Mouse (Mus musculus) embryonic fibroblast, embryonic 13.5 days (primary cell): Measurements from ENCODE around the gene Cwc22. TPM values are rescaled to one million over a fixed set of nuclear protein-coding genes. Genes with fewer than 3 reads are reported as not detected.

ENCODE experiments used
- H3K27ac ChIP-seq: 2 replicates; pipeline ENCODE4 v1.5.1; 2012; ENCODE audit warnings: low read length, control low read depth, inconsistent platforms; ENCODE audit not compliant: insufficient read depth
- H3K4me1 ChIP-seq: 2 replicates; pipeline ENCODE4 v1.6.1; 2011; ENCODE audit warnings: low read length; ENCODE audit not compliant: control insufficient read depth, insufficient read depth
- H3K4me3 ChIP-seq: 2 replicates; pipeline ENCODE4 v1.5.1; 2011; ENCODE audit warnings: mild to moderate bottlenecking, control low read depth, low read length; ENCODE audit not compliant: insufficient read depth
- CTCF ChIP-seq: IDR thresholded peaks from 2 replicates; pipeline ENCODE4 v1.5.1; 2011; ENCODE audit warnings: mild to moderate bottlenecking, control low read depth, low read length, moderate library complexity, borderline replicate concordance; ENCODE audit not compliant: insufficient read depth
- POLR2A ChIP-seq: IDR thresholded peaks from 2 replicates; pipeline ENCODE4 v1.6.1; 2011; ENCODE audit warnings: low read depth, mild to moderate bottlenecking, control low read depth, low read length, moderate library complexity
- polyA plus RNA-seq: library from polyadenylated mRNA; stranded (reverse); fragments of >200 nt; gene quantifications from 2 replicates; pipeline ENCODE4 v1.2.4, GENCODE M21; 2011; ENCODE audit warnings: low read depth; ENCODE audit not compliant: missing spikeins, insufficient read length

Gene Cwc22
- polyA plus RNA-seq, 1 experiment = 38.3 TPM

DNA sequence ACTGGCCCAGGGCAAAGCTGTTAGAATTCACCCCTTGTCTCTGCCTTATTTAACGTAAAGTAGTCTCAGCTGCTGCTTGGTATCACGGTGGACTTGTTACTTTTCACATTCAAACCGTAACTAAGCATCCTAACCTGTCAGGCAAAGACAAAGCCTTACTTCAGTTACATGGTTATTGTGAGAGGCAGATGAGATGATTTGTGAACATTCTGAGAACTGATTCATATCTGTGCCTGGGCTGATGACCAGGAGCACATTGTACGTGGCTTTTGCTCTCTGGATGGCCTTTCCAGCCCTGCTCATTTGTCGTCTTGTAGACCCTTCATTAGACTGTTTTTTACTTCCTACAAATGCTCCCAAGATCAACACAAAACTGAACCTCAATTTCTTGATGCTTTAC is 34.5 kb upstream of the Cwc22 start:
- Histone ChIP-seq H3K4me1 (no peaks in the 10 kb centered on the region), H3K4me3 (no peak overlapping the region)
- no peak for TF ChIP-seq CTCF
- no peak for TF ChIP-seq POLR2A

DNA sequence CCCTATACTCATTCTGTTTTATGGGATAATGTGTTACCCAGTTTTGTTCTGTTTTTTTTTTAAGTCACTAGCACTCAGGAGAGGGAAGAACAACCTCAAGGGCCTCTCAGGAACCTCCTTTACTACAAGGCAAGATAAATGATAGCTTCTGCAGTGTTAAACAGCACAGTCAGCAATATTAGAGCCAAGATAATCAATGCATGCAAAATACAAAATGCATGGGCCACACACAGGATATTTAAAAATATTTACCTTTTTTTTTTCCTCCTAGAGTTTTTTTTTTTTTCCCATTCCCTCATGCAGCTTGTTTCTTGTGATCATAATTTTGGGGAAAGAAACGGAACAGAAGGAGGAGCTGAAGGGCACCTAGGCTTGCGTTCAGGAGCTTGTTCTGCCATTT is 33.3 kb upstream of the Cwc22 start:
- Histone ChIP-seq H3K4me1 (no peaks in the 10 kb centered on the region), H3K27ac (no peak overlapping the region), H3K4me3 (no peak overlapping the region)
- TF ChIP-seq CTCF = no peak
- TF ChIP-seq POLR2A = no peak

More for the DNA sequence above, 34.5 kb upstream of the Cwc22 start:
- no peak overlapping the region for H3K27ac ChIP-seq

DNA sequence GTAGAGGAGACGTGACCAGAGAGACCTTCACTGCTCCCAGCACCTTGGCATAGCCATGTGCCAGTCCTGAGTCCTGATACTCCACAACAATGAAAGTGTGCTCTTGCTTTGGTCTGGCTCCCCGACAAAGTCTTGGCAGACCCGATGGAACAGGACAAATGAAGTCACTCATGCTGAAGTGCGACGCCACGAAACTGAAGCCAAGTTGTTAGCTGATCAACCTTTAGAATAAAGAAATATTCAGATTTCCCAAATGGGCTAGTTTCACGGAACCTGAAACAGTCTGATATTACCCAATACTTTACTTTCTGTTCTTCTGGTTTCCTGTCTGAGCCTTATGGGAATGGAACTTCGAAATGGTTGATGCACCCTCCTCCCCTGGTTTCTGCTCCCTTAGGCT is 32.9 kb upstream of the Cwc22 start:
- Histone ChIP-seq H3K4me1 (no peaks in the 10 kb centered on the region), H3K27ac (no peak overlapping the region), H3K4me3 (no peak overlapping the region)
- TF ChIP-seq CTCF (no peak), POLR2A (no peak)

DNA sequence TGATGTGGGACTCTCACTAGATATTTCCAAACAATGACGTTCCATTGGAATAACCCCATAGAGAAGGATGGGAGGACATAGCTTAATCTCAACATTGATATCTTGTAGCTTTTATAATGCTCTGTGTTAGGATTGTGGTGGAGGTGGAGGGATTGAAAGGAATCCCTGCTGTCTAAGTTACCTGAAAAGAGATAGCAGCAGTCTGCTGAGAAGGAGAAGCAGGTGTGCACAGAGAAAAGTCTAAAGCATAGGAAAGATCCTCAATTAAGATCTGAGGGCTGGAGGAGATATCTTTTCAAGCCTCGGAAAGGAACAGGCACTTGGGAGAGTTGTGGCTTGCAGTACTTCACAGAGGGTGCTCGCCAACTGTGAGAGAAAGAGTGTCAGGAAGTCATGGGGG is 32.1 kb upstream of the Cwc22 start:
- TF ChIP-seq CTCF = no peak
- TF ChIP-seq POLR2A = no peak
- H3K4me1 ChIP-seq = no peaks in the 10 kb centered on the region
- no peak overlapping the region for H3K4me3 ChIP-seq
- H3K27ac ChIP-seq = no peak overlapping the region

DNA sequence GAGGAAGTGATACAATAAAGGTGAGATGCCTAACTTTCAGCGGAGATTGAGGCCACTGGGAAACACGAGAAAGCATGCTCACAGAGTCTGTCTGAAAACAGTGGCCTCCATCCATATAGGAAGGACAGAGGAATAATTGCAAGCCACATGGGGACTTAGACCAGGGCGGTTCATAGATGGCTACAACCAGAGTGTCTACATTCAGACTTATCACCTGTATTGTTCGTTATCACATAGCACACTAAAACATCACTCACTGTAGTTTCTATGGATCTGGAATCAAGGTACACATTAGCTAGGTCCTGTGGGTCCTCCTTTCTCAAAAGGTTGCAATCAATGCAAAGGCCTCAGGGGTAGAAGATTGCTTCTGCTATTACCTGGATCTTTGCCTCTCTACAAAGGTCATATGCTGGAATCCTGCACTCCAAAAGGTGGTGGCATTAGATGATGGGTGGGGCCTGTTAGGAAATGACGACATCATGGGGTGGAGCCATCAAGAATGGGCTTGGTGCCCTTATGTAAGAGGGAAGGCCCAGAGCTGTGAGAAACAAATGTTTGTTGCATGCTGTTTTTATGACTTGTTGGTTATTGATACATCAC is 30.2 kb upstream of the Cwc22 start:
- TF ChIP-seq POLR2A (no peak), CTCF (no peak)
- Histone ChIP-seq H3K4me1 (no peaks in the 10 kb centered on the region), H3K27ac (peak overlapping the region; percentile 75), H3K4me3 (no peak overlapping the region)

DNA sequence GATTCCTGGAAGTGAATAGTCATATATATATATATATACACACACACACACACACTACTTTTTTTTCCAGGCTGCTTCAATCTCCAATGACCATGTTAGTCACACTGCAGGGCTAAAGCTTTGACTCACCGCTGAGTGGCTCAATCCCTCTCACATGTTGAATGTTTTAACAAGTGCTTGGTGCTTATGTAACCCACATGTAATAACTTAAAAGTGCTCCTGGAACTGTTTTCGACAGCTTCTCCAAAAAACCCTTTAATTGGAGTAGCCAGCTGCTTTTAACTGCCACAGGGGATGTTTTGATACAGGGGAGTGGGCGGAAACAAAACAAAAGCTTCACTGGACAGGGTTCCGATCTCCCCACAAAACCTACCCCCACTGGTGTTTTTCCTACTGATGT is 29.4 kb upstream of the Cwc22 start:
- no peaks in the 10 kb centered on the region for H3K4me1 ChIP-seq
- no peak overlapping the region for H3K4me3 ChIP-seq
- H3K27ac ChIP-seq = peak overlapping the region; percentile 75
- TF ChIP-seq POLR2A (no peak), CTCF (no peak)

DNA sequence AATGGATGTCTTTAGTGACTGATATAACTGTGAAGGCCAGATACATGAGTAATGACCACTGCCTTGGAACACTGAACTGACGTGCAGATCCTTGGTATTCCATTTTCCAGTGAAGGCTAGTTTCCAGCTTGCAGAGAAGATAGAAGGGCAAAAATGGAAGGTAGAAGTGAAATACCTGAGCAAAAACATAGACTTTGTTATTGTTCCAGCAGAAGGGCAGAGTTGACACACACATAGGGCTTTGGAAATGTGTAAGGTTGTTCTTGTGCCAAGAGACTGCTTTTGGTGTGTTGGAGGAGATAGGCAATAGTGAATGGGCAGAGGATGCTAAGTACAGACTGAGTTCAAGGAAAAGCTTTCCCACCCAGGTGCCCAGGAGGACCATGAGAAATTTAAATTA is 28.8 kb upstream of the Cwc22 start:
- H3K4me3 ChIP-seq = no peak overlapping the region
- TF ChIP-seq POLR2A (no peak), CTCF (no peak)
- H3K27ac ChIP-seq = peak overlapping the region; percentile 94
- no peaks in the 10 kb centered on the region for H3K4me1 ChIP-seq

DNA sequence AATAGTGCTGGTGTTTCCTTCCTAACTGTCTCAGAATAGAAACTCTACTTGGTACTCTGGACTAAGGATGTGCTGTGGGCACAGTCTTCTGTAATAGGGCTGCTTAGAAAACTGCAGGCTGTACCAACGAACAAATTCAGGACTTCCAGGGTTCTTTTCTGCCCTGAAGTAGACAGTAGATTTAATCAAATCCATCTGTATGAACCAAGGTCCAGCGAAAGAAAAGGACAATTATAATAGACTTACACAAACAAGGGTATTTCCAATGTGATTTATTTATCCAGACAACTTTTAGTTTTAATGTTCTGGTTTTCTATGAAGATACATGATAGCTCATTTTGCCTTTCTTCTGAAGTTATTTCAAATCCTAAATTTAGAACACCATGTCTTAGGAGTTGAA is 28.2 kb upstream of the Cwc22 start:
- H3K27ac ChIP-seq = no peak overlapping the region
- H3K4me1 ChIP-seq = no peaks in the 10 kb centered on the region
- TF ChIP-seq POLR2A (no peak), CTCF (no peak)
- H3K4me3 ChIP-seq = no peak overlapping the region

GRCm38 (mm10) chr2:77973296-77973695 is 27.1 kb upstream of the Cwc22 start:
- H3K27ac ChIP-seq = no peak overlapping the region
- H3K4me1 ChIP-seq = no peaks in the 10 kb centered on the region
- no peak overlapping the region for H3K4me3 ChIP-seq
- TF ChIP-seq CTCF (no peak), POLR2A (no peak)

GRCm38 (mm10) chr2:77972541-77972940 is 26.4 kb upstream of the Cwc22 start:
- Histone ChIP-seq H3K4me3 (no peak overlapping the region), H3K4me1 (no peaks in the 10 kb centered on the region), H3K27ac (no peak overlapping the region)
- TF ChIP-seq CTCF = no peak
- no peak for TF ChIP-seq POLR2A

DNA sequence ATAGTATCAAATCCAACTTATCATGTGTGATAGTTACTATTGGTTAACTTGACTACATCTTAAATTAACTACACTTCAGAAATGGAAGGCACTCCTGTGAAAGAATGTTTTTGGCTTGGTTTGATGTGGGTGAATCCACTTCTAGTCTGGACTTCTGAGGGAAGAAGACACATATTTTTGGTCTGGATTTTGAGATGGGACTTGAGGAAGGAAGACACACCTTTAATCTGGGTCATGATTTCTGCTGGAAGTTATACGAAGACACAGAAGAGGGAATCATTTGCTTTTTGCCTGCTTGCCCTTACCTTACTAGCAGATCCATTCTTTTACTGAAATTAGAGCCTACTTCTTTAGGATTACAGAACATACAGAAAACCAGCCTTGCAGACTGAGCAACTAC is 25.7 kb upstream of the Cwc22 start:
- no peak overlapping the region for H3K27ac ChIP-seq
- no peak for TF ChIP-seq POLR2A
- TF ChIP-seq CTCF = no peak
- H3K4me3 ChIP-seq = no peak overlapping the region
- H3K4me1 ChIP-seq = no peaks in the 10 kb centered on the region

DNA sequence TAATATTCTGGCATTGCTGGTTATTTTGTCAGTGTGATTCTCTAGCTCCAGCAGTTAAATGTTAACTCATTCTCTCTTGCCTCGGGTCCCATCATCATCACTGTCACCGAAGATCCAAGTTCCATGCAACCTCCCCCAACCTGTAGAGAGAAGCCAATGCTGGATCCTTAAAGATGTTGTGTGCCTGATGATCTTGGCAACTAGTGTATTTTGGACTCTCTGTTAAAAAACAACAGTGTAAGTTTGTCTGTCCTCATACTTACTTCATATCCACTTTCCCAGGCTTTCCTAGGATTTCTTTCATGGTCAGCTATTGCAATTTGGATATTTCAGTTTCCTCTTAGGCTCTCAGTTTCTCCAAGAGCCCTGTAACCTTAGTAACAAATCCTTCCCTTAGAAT is 25.2 kb upstream of the Cwc22 start:
- Histone ChIP-seq H3K4me1 (no peaks in the 10 kb centered on the region), H3K4me3 (no peak overlapping the region), H3K27ac (no peak overlapping the region)
- no peak for TF ChIP-seq CTCF
- TF ChIP-seq POLR2A = no peak
